Mouse (Mus musculus): ENCODE data around the gene Gramd4. TPM values are rescaled to one million over a fixed set of nuclear protein-coding genes. Genes with fewer than 3 reads are reported as not detected.

The Gramd4 gene
- total RNA-seq (2014; rRNA removed) (43.4 and 47.6 TPM in 2 replicates), polyA plus RNA-seq (2015; fragmentation: Nextera tagmentation; extraction: Ambion mirVana) (21.5 and 22.5 TPM in 2 replicates)

DNA sequence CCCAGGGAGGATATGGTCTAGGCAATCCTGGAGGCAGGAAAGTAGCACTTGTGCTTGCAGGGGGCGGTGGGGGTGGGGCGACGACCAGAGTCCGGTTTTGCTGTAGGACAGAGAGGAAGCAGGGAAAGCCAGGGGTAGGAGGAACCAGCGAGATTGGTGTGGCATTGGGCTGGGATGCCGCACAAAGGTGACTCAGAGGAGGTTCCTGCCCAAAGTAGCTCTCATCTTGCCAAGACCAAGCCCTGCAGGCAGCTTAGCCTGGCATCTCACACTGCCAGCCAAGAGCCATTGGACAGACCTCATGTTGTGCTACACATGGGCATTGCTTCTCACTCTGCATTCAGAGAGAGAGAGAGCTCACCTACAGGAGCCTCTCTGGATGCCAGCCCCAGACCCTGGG, at the start of gene Gramd4:
Gene Gramd4 (plus strand): TSS at position 283 of the 400 bp plus-strand sequence.
- peak within 1 kb of the TSS; percentile 89 for H3K4me2 ChIP-seq (ENCODE audit: low read depth, low read length, poor library complexity, severe bottlenecking)
- WGBS: 28% methylated on average over 6 of the region's 6 CpGs
- peak within 1 kb of the TSS; percentile 96 for H3K9ac ChIP-seq (replicated peaks; ENCODE audit: low read length, poor library complexity, severe bottlenecking)
- H3K4me1 ChIP-seq (ENCODE audit: insufficient read depth, low read length): peaks cover 38% of the 10 kb centered on the region
- H3K36me3 ChIP-seq (ENCODE audit: insufficient read depth, low read length): no peaks in the 10 kb centered on the region
- DNase-seq (ENCODE audit: low spot score) (no peak), ATAC-seq (ENCODE audit: low FRiP score) (no peak)
- no peaks in the 10 kb centered on the region for H3K27me3 ChIP-seq (ENCODE audit: insufficient read depth, low read length)
- TF ChIP-seq CTCF (IDR thresholded peaks at IDR 0.05): no peak
- peak within 1 kb of the TSS; percentile 96 for H3K27ac ChIP-seq (ENCODE audit: low read depth, low read length)
- peak within 1 kb of the TSS; percentile 85 for H3K4me3 ChIP-seq (ENCODE audit: low read depth, low read length)
- H3K9me3 ChIP-seq (ENCODE audit: low read length): no peaks in the 10 kb centered on the region

DNA sequence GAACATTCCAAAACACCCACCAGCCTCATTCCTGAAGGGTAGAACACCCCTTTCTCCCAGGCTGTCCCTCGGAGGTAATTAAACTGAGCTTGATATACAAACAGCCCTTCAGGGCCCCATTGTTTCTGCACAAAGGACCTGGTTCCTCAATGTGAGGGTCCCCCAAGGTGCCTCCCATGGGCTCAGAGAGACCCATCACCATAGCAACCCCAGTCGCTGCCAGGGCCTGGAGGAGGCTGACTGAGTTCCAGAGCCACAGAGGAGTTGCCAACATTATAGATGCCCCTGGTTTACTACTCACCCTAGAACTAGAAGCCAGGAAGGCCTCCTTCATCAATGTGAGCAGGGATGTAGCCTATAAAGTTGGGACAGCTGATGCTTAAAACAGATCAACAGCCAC, 44.4 kb upstream of the Gramd4 start:
- H3K9me3 ChIP-seq (ENCODE audit: low read length): no peaks in the 10 kb centered on the region
- peak; percentile 44 for DNase-seq (ENCODE audit: low spot score)
- no peak overlapping the region for H3K9ac ChIP-seq (replicated peaks; ENCODE audit: low read length, poor library complexity, severe bottlenecking)
- no peaks in the 10 kb centered on the region for H3K36me3 ChIP-seq (ENCODE audit: insufficient read depth, low read length)
- no peak overlapping the region for H3K27ac ChIP-seq (ENCODE audit: low read depth, low read length)
- H3K4me1 ChIP-seq (ENCODE audit: insufficient read depth, low read length): peaks cover 10% of the 10 kb centered on the region; the same call in 1 of the 2 replicates
- TF ChIP-seq CTCF (IDR thresholded peaks at IDR 0.05): no peak
- WGBS: 10% methylated on average over 2 of the region's 2 CpGs
- H3K4me2 ChIP-seq (ENCODE audit: low read depth, low read length, poor library complexity, severe bottlenecking): no peak overlapping the region
- ATAC-seq (ENCODE audit: low FRiP score): no peak
- no peak overlapping the region for H3K4me3 ChIP-seq (ENCODE audit: low read depth, low read length)
- no peaks in the 10 kb centered on the region for H3K27me3 ChIP-seq (ENCODE audit: insufficient read depth, low read length)

DNA sequence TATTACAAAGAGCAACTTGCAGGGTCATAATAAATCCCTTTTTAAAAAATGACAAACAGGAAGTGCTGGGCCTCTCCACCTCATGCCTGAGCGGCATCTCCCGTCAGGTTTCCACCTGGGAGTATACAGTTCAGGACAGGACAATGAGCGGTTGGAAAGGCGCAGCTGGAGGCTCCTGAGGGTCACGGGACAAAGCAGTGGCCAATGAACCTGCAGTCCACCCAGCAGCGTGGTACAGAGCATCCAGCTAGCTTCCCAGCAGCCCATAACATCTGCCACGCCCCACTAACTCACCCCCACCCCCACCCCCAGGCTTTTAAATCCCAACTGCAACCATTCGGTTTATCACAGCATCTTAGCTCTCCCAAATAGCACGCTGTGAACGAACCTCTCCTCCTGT, 43.8 kb upstream of the Gramd4 start:
- Histone ChIP-seq H3K27ac (ENCODE audit: low read depth, low read length) (no peak overlapping the region), H3K27me3 (ENCODE audit: insufficient read depth, low read length) (no peaks in the 10 kb centered on the region), H3K9ac (replicated peaks; ENCODE audit: low read length, poor library complexity, severe bottlenecking) (no peak overlapping the region), H3K4me3 (ENCODE audit: low read depth, low read length) (no peak overlapping the region), H3K36me3 (ENCODE audit: insufficient read depth, low read length) (no peaks in the 10 kb centered on the region), H3K9me3 (ENCODE audit: low read length) (no peaks in the 10 kb centered on the region), H3K4me2 (ENCODE audit: low read depth, low read length, poor library complexity, severe bottlenecking) (no peak overlapping the region), H3K4me1 (ENCODE audit: insufficient read depth, low read length) (peaks cover 10% of the 10 kb centered on the region; the same call in 1 of the 2 replicates)
- no peak for TF ChIP-seq CTCF (IDR thresholded peaks at IDR 0.05)
- 24% methylated on average over 10 of the region's 10 CpGs for WGBS
- DNase-seq (ENCODE audit: low spot score) (no peak), ATAC-seq (ENCODE audit: low FRiP score) (0 out of 2 replicates have a peak, but pooled peaks have one; percentile 23)

DNA sequence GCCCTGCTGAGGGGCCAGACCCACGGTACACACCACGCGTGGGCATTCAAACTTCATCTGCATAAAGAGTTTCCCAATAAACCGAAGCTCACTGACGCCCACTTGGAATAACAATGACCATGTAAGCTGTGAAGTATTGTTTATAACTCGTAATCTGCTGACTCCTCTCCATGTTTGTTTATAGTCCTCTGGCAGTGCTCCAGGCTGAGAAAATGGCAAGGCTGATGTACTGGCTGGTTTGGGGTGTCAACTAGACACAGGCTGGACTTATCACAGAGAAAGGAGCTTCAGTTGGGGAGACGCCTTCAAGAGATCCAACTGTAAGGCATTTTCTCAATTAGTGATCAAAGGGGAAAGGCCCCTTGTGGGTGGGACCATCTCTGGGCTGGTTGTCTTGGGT, 42.5 kb upstream of the Gramd4 start:
- no peak for TF ChIP-seq CTCF (IDR thresholded peaks at IDR 0.05)
- DNase-seq (ENCODE audit: low spot score): no peak
- Histone ChIP-seq H3K9ac (replicated peaks; ENCODE audit: low read length, poor library complexity, severe bottlenecking) (no peak overlapping the region), H3K27ac (ENCODE audit: low read depth, low read length) (no peak overlapping the region), H3K4me1 (ENCODE audit: insufficient read depth, low read length) (peaks cover 10% of the 10 kb centered on the region; the same call in 1 of the 2 replicates), H3K4me2 (ENCODE audit: low read depth, low read length, poor library complexity, severe bottlenecking) (no peak overlapping the region), H3K27me3 (ENCODE audit: insufficient read depth, low read length) (no peaks in the 10 kb centered on the region), H3K4me3 (ENCODE audit: low read depth, low read length) (no peak overlapping the region), H3K9me3 (ENCODE audit: low read length) (no peaks in the 10 kb centered on the region), H3K36me3 (ENCODE audit: insufficient read depth, low read length) (no peaks in the 10 kb centered on the region)
- no peak for ATAC-seq (ENCODE audit: low FRiP score)
- WGBS: 71% methylated on average over 7 of the region's 7 CpGs

DNA sequence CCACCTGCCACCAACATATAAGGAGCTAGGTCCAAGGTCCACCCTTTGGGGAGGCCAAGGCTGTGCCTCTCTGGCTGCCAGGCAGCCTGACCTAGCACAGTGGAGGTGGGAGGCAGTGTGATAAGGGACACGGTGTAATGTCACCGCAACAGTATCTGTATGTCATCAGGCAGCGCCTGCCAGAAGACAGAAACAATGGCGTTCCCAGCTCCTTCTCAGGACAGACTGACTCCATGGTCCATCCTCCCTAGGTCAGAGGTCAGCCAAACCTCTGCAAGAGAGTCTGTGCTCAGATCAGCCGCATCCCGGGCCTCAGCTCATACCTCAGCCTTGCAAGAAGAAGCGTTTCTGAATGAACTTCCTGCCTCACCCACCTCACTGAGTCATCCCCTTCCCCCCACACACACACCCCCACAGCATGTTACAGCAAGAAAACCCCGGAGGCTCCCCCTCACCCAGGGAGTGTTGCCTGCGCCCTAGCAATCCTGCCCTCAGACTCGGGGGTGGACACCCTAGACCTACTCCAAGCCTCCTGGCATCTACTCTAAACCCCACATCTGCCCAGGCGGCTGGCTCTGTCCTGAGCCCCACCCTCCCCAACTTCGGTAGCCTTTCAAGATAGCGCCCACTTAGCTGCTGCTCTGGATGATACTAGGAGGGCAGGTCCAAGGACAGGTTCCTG, 41.5 kb upstream of the Gramd4 start:
- DNase-seq (ENCODE audit: low spot score) (no peak), ATAC-seq (ENCODE audit: low FRiP score) (no peak)
- Histone ChIP-seq H3K27me3 (ENCODE audit: insufficient read depth, low read length) (no peaks in the 10 kb centered on the region), H3K4me2 (ENCODE audit: low read depth, low read length, poor library complexity, severe bottlenecking) (no peak overlapping the region), H3K4me1 (ENCODE audit: insufficient read depth, low read length) (peaks cover 10% of the 10 kb centered on the region; the same call in 1 of the 2 replicates), H3K9ac (replicated peaks; ENCODE audit: low read length, poor library complexity, severe bottlenecking) (no peak overlapping the region), H3K4me3 (ENCODE audit: low read depth, low read length) (no peak overlapping the region), H3K27ac (ENCODE audit: low read depth, low read length) (no peak overlapping the region), H3K9me3 (ENCODE audit: low read length) (no peaks in the 10 kb centered on the region), H3K36me3 (ENCODE audit: insufficient read depth, low read length) (no peaks in the 10 kb centered on the region)
- TF ChIP-seq CTCF (IDR thresholded peaks at IDR 0.05): no peak
- 70% methylated on average over 13 of the region's 13 CpGs for WGBS

DNA sequence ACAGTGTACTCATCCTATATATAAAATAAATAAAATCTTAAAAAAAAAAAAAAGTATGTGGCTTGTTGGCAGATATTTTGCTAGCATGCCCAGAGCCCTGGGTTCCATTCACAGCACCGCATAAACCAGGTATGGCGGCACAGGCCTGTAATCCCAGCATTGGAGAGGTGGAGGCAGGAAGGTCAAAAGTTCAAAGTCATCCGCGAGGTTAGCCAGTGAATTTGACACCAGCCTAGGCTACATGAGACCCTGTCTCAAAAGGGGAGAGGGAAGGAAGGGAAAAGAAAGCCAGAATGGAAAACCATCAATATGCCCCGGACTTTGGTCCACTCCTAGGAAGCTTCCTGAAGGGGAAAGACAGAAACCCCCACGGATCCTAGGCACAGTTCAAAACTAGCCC, 40.2 kb upstream of the Gramd4 start:
- no peak overlapping the region for H3K27ac ChIP-seq (ENCODE audit: low read depth, low read length)
- 97% methylated on average over 6 of the region's 6 CpGs for WGBS
- H3K4me1 ChIP-seq (ENCODE audit: insufficient read depth, low read length): peaks cover 10% of the 10 kb centered on the region; the same call in 1 of the 2 replicates
- TF ChIP-seq CTCF (IDR thresholded peaks at IDR 0.05): no peak
- H3K9ac ChIP-seq (replicated peaks; ENCODE audit: low read length, poor library complexity, severe bottlenecking): no peak overlapping the region
- H3K36me3 ChIP-seq (ENCODE audit: insufficient read depth, low read length): no peaks in the 10 kb centered on the region
- H3K4me2 ChIP-seq (ENCODE audit: low read depth, low read length, poor library complexity, severe bottlenecking): no peak overlapping the region
- ATAC-seq (ENCODE audit: low FRiP score): no peak
- no peak for DNase-seq (ENCODE audit: low spot score)
- H3K27me3 ChIP-seq (ENCODE audit: insufficient read depth, low read length): no peaks in the 10 kb centered on the region
- no peaks in the 10 kb centered on the region for H3K9me3 ChIP-seq (ENCODE audit: low read length)
- no peak overlapping the region for H3K4me3 ChIP-seq (ENCODE audit: low read depth, low read length)

Measured in midbrain, postnatal 0 days (tissue).